Mouse (Mus musculus): ENCODE results near the gene Cacna1d. TPM values are rescaled to one million over a fixed set of nuclear protein-coding genes. Genes with fewer than 3 reads are reported as not detected.

Gene Cacna1d
- polyA plus RNA-seq, 1 experiment from 2014 or later = 7.0 TPM

DNA sequence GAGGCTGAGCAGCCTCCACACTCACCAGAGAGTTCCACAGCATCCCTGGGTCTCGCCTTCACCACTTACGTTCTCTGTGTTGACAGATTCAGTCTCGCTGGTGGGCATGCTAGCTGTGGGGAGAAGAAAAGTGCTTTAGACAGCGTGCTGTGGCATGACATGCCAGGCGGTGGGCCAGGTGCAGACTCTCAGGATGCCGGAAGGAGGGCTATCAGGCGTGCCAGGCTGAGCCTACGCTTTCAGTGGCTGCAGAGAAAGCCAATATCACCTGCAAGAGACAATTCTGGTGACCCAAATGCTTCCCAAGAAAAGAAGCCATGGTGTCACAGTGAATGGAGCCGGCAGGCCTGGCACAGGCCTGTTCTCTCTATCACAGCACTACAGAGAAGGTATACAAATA is 361.2 kb downstream of the Cacna1d start:
- H3K9me3 ChIP-seq = no peaks in the 10 kb centered on the region
- H3K27me3 ChIP-seq = no peaks in the 10 kb centered on the region; the same call in 1 of the 2 replicates
- ATAC-seq (ENCODE audit: low read depth) = no peak
- 98% methylated on average over 9 of the region's 9 CpGs for WGBS
- no peak overlapping the region for H3K9ac ChIP-seq
- no peaks in the 10 kb centered on the region for H3K36me3 ChIP-seq
- H3K27ac ChIP-seq (replicated peaks) = no peak overlapping the region
- H3K4me3 ChIP-seq = no peak overlapping the region
- H3K4me1 ChIP-seq (replicated peaks) = no peaks in the 10 kb centered on the region
- H3K4me2 ChIP-seq = no peak overlapping the region

DNA sequence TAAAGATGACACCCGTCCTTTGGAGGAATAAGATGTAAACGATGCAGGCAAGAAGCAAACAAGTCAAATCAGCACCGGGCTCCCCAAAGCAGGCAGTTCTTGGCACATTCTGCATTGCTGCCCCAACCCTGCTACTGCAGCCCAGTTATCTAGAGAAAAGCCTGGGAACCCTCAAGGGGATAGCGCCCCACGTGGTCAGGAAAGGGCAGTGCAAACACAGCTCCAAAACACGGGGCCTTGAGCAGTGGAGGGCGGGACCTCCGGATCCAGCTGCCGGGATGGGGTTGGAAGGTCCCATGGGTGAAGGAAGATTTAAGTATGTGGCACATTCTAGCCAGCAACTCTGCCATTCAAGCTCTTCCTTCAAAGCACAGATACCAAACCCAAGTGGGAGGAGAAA is 361.9 kb downstream of the Cacna1d start:
- no peak overlapping the region for H3K4me2 ChIP-seq

DNA sequence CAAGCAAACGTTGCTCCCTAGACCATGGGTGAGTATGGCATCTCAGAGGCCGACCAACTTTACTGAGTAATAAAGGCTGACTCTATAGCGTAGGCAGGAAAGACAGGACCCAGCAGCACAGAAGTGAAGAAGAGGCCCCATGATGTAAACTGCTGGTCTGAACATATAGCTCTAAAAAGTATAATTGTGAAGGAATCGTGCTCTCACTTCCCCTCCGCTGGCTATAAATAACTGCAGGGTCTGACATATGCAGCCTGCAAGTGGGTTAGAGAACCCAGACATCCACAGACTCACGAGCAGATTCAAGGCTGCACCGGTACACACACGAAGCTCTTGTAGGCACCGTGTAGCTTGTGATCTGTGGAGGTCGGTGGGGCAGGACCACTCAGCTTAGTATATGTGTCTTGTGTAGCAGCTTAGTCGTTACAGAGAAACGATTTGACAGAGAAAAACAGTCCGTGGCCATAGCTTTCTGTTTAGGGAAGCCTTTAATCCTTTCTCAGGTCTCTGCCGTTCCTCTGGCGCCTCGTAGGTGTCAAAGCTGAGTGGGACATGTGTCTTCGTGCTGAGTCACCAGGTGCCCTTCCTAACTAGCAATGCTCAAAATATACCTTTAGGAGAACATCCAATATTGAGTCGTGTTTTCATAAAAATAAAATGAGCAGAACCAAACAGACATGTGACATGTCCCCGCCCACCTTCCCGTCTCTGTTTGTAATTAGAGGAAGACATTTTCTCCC is 366.1 kb downstream of the Cacna1d start:
- H3K4me2 ChIP-seq = no peak overlapping the region
- no peak overlapping the region for H3K4me3 ChIP-seq
- H3K36me3 ChIP-seq = no peaks in the 10 kb centered on the region
- no peaks in the 10 kb centered on the region; the same call in 1 of the 2 replicates for H3K27me3 ChIP-seq
- H3K9ac ChIP-seq = no peak overlapping the region
- no peak for ATAC-seq (ENCODE audit: low read depth)
- no peaks in the 10 kb centered on the region for H3K9me3 ChIP-seq
- 83% methylated on average over 20 of the region's 20 CpGs for WGBS
- no peaks in the 10 kb centered on the region for H3K4me1 ChIP-seq (replicated peaks)
- no peak overlapping the region for H3K27ac ChIP-seq (replicated peaks)

More for the DNA sequence above, 361.9 kb downstream of the Cacna1d start:
- no peaks in the 10 kb centered on the region for H3K4me1 ChIP-seq (replicated peaks)
- H3K27me3 ChIP-seq = no peaks in the 10 kb centered on the region; the same call in 1 of the 2 replicates
- ATAC-seq (ENCODE audit: low read depth) = no peak
- no peak overlapping the region for H3K27ac ChIP-seq (replicated peaks)
- H3K4me3 ChIP-seq = no peak overlapping the region
- no peak overlapping the region for H3K9ac ChIP-seq
- H3K9me3 ChIP-seq = no peaks in the 10 kb centered on the region
- WGBS = 33% methylated on average over 9 of the region's 9 CpGs
- no peaks in the 10 kb centered on the region for H3K36me3 ChIP-seq

DNA sequence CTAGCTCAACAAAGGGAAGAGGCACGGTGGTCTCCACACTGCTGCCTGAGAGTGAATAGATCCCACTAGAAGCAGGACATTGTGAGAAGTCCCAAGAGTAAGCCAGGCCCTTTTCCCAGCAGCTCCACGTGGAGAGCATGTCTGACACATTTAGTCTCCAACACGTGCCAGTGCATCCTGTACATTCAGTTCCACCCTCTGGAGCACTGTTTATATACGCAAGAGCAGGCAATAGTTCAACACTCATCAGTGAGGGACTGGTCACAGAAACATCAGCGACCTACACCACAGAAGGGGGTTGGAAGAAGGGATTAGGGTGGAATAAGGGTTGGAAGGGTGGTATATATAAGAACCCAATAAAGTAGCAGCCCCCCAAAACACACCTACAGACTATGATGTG is 371.2 kb downstream of the Cacna1d start:
- no peak overlapping the region for H3K27ac ChIP-seq (replicated peaks)
- H3K36me3 ChIP-seq = peaks cover 22% of the 10 kb centered on the region; the same call in 1 of the 2 replicates
- no peak overlapping the region for H3K4me3 ChIP-seq
- H3K9ac ChIP-seq = no peak overlapping the region
- no peaks in the 10 kb centered on the region; the same call in 1 of the 2 replicates for H3K4me1 ChIP-seq (replicated peaks)
- 79% methylated on average over 5 of the region's 5 CpGs for WGBS
- no peaks in the 10 kb centered on the region for H3K27me3 ChIP-seq
- H3K9me3 ChIP-seq = no peaks in the 10 kb centered on the region
- ATAC-seq (ENCODE audit: low read depth) = no peak
- no peak overlapping the region for H3K4me2 ChIP-seq

DNA sequence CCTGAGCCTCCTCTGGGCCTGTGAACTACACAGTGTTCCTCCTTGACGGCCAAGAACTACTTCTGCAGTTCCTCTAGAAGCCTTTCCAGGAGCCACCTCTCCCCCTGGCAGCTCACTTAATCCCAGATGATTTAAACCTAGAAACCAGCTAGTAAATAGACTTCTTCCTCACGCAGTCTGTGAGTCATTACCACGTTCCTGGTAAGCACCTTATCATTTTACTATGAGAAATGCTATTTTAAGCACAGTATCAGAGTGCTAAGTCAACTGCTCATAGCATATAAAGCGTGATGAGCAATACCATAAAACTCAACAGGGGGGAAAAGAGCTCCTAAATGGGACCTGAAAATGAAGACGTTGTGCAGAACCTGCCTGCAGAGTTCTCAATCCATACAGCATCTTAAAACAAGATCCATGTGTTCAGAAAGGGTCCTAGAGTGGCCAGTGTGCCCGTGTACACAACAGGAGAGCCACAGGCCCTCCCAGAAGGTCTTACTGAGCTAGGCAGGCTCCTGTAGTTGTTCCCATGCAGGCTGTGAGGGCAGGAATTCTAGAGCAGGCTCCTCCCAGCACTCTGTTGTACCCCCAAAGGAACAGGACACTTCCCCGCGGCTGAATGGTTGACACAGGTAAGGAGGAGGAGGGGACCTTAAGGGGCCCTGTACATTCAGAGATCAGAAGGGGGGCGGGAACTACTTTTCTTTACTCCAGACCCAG is 377.7 kb downstream of the Cacna1d start:
- H3K4me3 ChIP-seq = no peak overlapping the region
- WGBS = 65% methylated on average over 9 of the region's 9 CpGs
- peaks cover 19% of the 10 kb centered on the region for H3K36me3 ChIP-seq
- H3K9ac ChIP-seq = no peak overlapping the region
- no peaks in the 10 kb centered on the region for H3K27me3 ChIP-seq
- H3K9me3 ChIP-seq = no peaks in the 10 kb centered on the region
- no peak overlapping the region for H3K4me2 ChIP-seq
- H3K4me1 ChIP-seq (replicated peaks) = no peaks in the 10 kb centered on the region; the same call in 1 of the 2 replicates
- H3K27ac ChIP-seq (replicated peaks) = no peak overlapping the region
- ATAC-seq (ENCODE audit: low read depth) = no peak

DNA sequence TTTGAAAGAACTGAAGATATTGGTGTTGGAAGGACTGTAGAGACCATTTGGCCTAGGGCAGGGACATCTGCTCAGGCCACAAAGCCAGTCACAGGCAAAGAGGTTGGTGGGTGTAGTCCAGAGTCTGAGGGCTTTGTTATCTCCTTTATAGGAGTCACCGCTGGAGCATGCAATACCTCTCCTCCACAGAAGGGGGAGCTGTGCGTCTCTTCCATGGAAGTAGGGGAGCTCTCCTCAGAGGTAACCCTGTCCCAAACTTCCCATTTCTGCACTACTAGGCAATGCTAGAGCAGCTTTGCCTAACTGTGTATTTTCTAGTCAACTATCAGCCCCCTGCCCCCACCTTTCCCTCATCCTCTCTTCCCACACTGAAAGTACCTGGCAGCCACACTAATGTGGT is 382.2 kb downstream of the Cacna1d start:
- ATAC-seq (ENCODE audit: low read depth) = no peak
- Histone ChIP-seq H3K4me3 (no peak overlapping the region), H3K4me2 (no peak overlapping the region), H3K9ac (no peak overlapping the region), H3K9me3 (no peaks in the 10 kb centered on the region), H3K27me3 (no peaks in the 10 kb centered on the region), H3K27ac (replicated peaks) (no peak overlapping the region), H3K4me1 (replicated peaks) (peaks cover 3% of the 10 kb centered on the region; the same call in 1 of the 2 replicates), H3K36me3 (peaks cover 3% of the 10 kb centered on the region; the same call in 1 of the 2 replicates)
- WGBS = 52% methylated on average over 2 of the region's 2 CpGs

DNA sequence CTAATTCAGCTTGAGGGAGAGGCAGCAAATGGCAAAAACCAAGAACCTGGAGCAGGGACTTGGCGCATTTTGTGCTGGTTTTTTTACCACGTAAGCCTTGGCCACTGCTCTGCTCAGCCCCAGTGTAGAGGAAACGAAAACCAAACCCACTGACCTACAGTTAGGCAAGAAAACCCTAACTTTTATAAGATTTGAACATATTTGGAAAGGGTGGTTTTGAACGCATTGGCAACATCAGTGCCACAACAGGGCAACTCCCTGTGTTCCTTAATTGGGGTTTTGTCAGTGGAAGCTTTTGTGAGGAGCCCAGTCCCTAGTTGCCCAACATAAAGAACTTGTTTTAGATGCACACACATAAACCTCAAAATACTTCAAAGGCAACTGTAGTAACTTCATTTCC is 384.7 kb downstream of the Cacna1d start:
- Histone ChIP-seq H3K4me3 (no peak overlapping the region), H3K27ac (replicated peaks) (no peak overlapping the region), H3K4me2 (no peak overlapping the region), H3K9ac (no peak overlapping the region), H3K27me3 (no peaks in the 10 kb centered on the region), H3K36me3 (peaks cover 8% of the 10 kb centered on the region; the same call in 1 of the 2 replicates), H3K9me3 (no peaks in the 10 kb centered on the region), H3K4me1 (replicated peaks) (peaks cover 4% of the 10 kb centered on the region; the same call in 1 of the 2 replicates)
- no peak for ATAC-seq (ENCODE audit: low read depth)
- WGBS = 87% methylated on average over 4 of the region's 4 CpGs

DNA sequence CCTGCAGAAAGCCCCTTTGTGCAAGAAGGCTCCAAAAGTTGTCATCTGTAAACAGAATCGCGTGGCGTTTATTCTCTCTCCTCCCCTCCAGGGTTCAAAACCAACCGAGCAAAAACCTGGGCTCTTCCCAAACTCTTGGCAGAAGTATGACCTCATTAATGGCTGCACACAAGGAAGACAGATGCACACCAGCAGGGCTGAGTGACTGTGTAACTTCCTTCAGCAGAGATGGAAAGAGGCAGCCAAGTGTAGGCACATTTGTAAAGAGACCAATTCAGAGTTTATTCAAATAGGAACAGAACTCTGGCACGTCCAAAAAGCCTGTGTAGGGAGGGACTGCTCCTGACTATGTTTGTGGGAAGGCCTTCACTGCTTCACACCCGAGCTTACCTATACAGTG is 385.7 kb downstream of the Cacna1d start:
- Histone ChIP-seq H3K36me3 (0 out of 2 replicates have a peak, but pooled peaks cover 5% of the 10 kb centered on the region), H3K9me3 (no peaks in the 10 kb centered on the region), H3K4me3 (no peak overlapping the region), H3K27me3 (no peaks in the 10 kb centered on the region), H3K27ac (replicated peaks) (no peak overlapping the region), H3K9ac (no peak overlapping the region), H3K4me2 (no peak overlapping the region), H3K4me1 (replicated peaks) (peaks cover 4% of the 10 kb centered on the region; the same call in 1 of the 2 replicates)
- WGBS = 74% methylated on average over 6 of the region's 6 CpGs
- no peak for ATAC-seq (ENCODE audit: low read depth)

DNA sequence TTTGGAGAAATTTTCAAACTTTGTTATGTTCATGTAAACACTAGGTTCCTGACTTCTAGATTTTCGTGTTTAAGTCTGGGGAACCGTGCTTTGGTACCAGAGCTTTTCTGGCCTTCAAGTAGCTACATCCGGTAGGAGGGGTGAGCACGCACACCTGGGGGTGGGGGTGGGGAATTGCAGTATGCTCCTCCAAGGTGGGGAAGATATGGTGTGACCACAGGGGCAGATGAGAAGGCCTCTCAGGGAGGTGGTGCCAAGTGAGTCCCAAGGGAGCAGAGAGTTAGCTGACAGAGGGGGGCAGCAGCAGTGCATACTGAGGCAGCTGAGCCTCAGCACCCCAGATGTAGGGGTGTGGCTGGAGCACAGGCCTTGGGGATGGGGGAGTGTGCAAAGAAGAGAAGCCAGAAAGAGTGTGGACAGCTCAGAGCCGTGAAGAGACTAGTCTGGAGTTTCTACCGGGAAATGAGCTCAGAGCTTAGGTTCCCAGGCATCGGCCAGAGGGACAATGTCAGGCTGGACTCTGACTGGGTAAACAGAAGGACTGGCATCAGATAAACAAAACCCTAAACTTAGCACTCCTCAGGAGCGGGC is 387.2 kb downstream of the Cacna1d start:
- Histone ChIP-seq H3K4me1 (replicated peaks) (peaks cover 4% of the 10 kb centered on the region; the same call in 1 of the 2 replicates), H3K9ac (no peak overlapping the region), H3K27ac (replicated peaks) (no peak overlapping the region), H3K4me3 (no peak overlapping the region), H3K27me3 (no peaks in the 10 kb centered on the region), H3K36me3 (0 out of 2 replicates have a peak, but pooled peaks cover 5% of the 10 kb centered on the region), H3K4me2 (no peak overlapping the region), H3K9me3 (no peaks in the 10 kb centered on the region)
- 83% methylated on average over 8 of the region's 8 CpGs for WGBS
- no peak for ATAC-seq (ENCODE audit: low read depth)

DNA sequence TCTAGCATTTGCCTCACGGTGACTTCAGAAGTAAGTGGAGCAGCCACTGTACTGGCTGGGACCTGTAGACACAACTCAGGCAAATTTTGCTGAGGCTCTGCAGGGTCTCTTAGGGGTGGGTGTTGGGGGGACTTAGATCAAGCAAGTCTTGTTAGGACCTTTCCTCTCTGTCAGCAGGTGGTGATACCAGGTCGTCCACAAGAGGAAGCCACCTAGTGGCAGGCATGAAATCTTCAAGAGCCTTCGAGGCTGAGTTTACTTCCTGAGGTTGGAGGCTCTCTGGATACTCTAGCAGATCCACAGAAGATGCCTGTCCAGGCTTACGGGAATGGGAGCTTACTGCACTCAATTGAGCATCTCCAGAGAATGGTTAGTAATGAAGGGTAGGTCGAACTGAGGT is 394.0 kb downstream of the Cacna1d start:
- ATAC-seq (ENCODE audit: low read depth) = no peak
- Histone ChIP-seq H3K4me2 (no peak overlapping the region), H3K36me3 (peaks cover 28% of the 10 kb centered on the region), H3K9me3 (no peaks in the 10 kb centered on the region), H3K4me1 (replicated peaks) (no peaks in the 10 kb centered on the region), H3K27me3 (no peaks in the 10 kb centered on the region), H3K4me3 (no peak overlapping the region), H3K9ac (no peak overlapping the region), H3K27ac (replicated peaks) (no peak overlapping the region)
- WGBS = 61% methylated on average over 5 of the region's 5 CpGs

DNA sequence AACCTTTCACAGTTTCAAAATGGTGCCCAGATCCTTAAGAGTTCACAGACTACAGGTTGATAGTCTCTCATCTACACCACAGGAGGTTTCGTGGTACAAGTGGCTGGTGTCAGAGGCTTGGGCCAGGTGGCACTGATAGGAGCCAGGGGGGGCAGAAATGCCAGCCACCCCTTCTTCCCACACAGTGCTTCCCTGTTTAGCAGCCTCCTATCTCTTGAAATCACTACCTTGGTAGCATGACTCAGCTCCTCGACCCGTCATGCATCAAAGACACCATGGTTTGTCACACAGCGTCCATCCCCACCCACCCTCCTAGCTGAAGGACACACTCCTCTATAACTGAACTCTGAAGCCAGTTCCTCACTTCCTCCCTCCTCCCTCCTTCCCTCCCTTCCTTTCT is 398.8 kb downstream of the Cacna1d start:
- no peaks in the 10 kb centered on the region for H3K4me1 ChIP-seq (replicated peaks)
- no peaks in the 10 kb centered on the region for H3K9me3 ChIP-seq
- H3K27ac ChIP-seq (replicated peaks) = no peak overlapping the region
- ATAC-seq (ENCODE audit: low read depth) = no peak
- H3K27me3 ChIP-seq = no peaks in the 10 kb centered on the region
- peaks cover 18% of the 10 kb centered on the region for H3K36me3 ChIP-seq
- H3K4me2 ChIP-seq = no peak overlapping the region
- H3K9ac ChIP-seq = no peak overlapping the region
- 88% methylated on average over 4 of the region's 4 CpGs for WGBS
- H3K4me3 ChIP-seq = no peak overlapping the region

DNA sequence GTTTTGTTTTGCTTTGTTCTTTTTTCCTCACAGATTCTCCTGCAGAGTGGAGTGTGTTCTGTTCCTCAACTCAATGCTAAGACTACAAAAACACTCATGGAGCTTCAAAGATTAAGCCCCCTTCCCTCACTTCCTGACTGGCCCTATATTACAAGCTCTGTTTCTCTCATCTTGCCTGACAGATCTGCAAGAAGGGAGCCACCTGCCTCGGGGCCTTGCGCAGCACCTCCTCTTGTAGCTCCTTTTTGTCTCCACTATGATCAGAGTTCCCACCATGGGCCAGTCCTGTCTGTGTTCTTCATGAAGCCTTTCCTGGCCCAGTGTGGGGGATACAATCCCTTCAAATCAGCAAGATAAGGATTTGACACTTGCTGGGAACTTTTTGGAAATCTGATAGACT is 399.2 kb downstream of the Cacna1d start:
- H3K36me3 ChIP-seq = peaks cover 17% of the 10 kb centered on the region
- H3K4me2 ChIP-seq = no peak overlapping the region
- no peak overlapping the region for H3K27ac ChIP-seq (replicated peaks)
- H3K4me1 ChIP-seq (replicated peaks) = no peaks in the 10 kb centered on the region
- no peak overlapping the region for H3K9ac ChIP-seq
- no peak overlapping the region for H3K4me3 ChIP-seq
- H3K9me3 ChIP-seq = no peaks in the 10 kb centered on the region
- no peaks in the 10 kb centered on the region for H3K27me3 ChIP-seq
- WGBS = 82% methylated on average over 2 of the region's 2 CpGs
- ATAC-seq (ENCODE audit: low read depth) = no peak
